Mouse (Mus musculus) embryonic fibroblast, embryonic 13.5 days (primary cell): ENCODE measurements around the gene Aplp2.

Experiments used
- CTCF ChIP-seq: IDR thresholded peaks from 2 replicates; pipeline ENCODE4 v1.5.1; 2011; ENCODE audit warnings: mild to moderate bottlenecking, control low read depth, low read length, moderate library complexity, borderline replicate concordance; ENCODE audit not compliant: insufficient read depth
- POLR2A ChIP-seq: IDR thresholded peaks from 2 replicates; pipeline ENCODE4 v1.6.1; 2011; ENCODE audit warnings: low read depth, mild to moderate bottlenecking, control low read depth, low read length, moderate library complexity

DNA sequence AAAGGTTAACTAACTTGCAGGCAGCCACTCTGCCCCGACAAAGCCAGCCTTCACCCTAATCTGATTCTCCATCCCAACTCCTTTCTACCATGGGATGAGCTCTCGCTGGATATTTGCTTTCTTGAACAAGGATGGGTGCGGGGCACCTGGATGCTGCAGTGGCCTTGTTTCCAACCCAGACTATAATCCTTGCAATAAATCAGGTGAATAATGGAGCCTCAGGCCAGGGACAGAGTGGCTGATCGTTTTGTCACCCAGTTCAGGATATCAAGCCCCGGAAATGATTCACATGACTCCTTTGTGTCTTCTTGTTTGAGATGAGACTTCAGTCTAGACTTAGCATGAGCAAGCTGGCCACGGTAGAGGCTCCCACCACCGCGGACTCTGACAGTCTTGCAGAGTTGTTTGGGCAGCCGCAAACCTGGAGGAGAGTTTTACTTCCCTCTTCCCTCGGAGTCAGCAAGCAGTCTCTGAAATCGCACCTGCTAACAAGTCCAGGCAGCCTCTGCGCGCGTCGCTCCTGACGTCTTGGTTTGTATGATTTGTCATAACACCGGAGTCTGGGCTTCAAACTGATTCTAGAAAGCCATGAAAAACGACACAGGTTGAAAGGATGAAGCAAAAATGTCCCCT, 31.8 kb upstream of the Aplp2 start:
- TF ChIP-seq CTCF, result no peak
- TF ChIP-seq POLR2A, result no peak
